Mouse (Mus musculus) lung, postnatal 0 days (tissue): ENCODE measurements at regions not wholly inside any gene's neighbourhood (a gene's known extent, or its start where the extent isn't known, plus 50 kb on each side); places are given as distances from the start of the nearest gene placed in this dataset.

Experiments
- CTCF ChIP-seq: IDR thresholded peaks from 2 replicates; pipeline ENCODE4 v1.5.1; 2016; ENCODE audit warnings: antibody characterized with exemption, mild to moderate bottlenecking
- EP300 ChIP-seq: IDR thresholded peaks from 2 replicates; pipeline ENCODE4 v1.6.1; 2016; ENCODE audit warnings: antibody characterized with exemption, mild to moderate bottlenecking, control low read depth

DNA sequence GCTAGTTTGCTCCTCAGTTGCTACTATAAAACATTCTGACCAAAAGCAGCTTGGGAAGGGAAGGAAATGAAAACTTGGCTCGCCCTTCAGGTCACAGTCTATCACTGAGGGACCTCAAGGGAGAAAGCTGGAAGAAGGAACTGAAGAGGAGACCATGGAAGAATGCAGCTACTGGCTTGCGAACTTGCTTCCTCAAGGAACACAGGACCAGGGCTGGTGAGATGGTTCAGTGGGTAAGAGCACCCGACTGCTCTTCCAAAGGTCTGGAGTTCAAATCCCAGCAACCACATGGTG lies 51.4 kb upstream of the Sub1 start:
- no peak for TF ChIP-seq CTCF
- TF ChIP-seq EP300 = no peak
